Mouse (Mus musculus) lung, embryonic 14.5 days (tissue): Measurements from ENCODE around the gene Ltbp4. TPM values are rescaled to one million over a fixed set of nuclear protein-coding genes. Genes with fewer than 3 reads are reported as not detected.

Experiments used
- ATAC-seq: fragments of 200-750 bp; cut with Nextera tagmentation; 2 replicates; pipeline ENCODE4 v1.8.0; 2017; ENCODE audit warnings: mild to moderate bottlenecking, moderate TSS enrichment, moderate library complexity; ENCODE audit not compliant: insufficient read depth
- DNase-seq: peaks from one replicate; pipeline ENCODE4 v3.0.0-alpha.2; 2015
- H3K27ac ChIP-seq: fragments of 300-500 bp; sonication (generic); 2 replicates; pipeline ENCODE4 v1.5.1; 2014; ENCODE audit warnings: low read depth, mild to moderate bottlenecking, moderate library complexity
- H3K27me3 ChIP-seq: fragments of 300-500 bp; sonication (generic); 2 replicates; pipeline ENCODE4 v1.6.1; 2014; ENCODE audit warnings: low read length, control low read depth; ENCODE audit not compliant: insufficient read depth
- H3K36me3 ChIP-seq: fragments of 300-500 bp; sonication (generic); 2 replicates; pipeline ENCODE4 v1.6.1; 2014; ENCODE audit warnings: control low read depth; ENCODE audit not compliant: insufficient read depth
- H3K4me1 ChIP-seq: fragments of 300-500 bp; sonication (generic); 2 replicates; pipeline ENCODE4 v1.6.1; 2014; ENCODE audit warnings: antibody characterized with exemption, control low read depth; ENCODE audit not compliant: insufficient read depth
- H3K4me2 ChIP-seq: fragments of 300-500 bp; sonication (generic); 2 replicates; pipeline ENCODE4 v1.6.1; 2014; ENCODE audit warnings: mild to moderate bottlenecking
- H3K4me3 ChIP-seq: fragments of 300-500 bp; sonication (generic); 2 replicates; pipeline ENCODE4 v1.5.1; 2014; ENCODE audit warnings: low read depth, low read length
- H3K9ac ChIP-seq: fragments of 300-500 bp; sonication (generic); 2 replicates; pipeline ENCODE4 v1.6.1; 2014
- H3K9me3 ChIP-seq: fragments of 300-500 bp; sonication (generic); 2 replicates; pipeline ENCODE4 v1.6.1; 2016; ENCODE audit warnings: low read depth, low read length, control low read depth
- CTCF ChIP-seq: IDR thresholded peaks from 2 replicates; pipeline ENCODE4 v1.5.1; 2016; ENCODE audit warnings: antibody characterized with exemption, low read depth
- WGBS: fragments of 180-500 bp; shearing (Covaris S2); extraction: QIAGEN DNeasy Blood & Tissue Kit; methylation state at CpG from one replicate; pipeline ENCODE4 v1.1.7; 2014; 5-methylcytosine and 5-hydroxymethylcytosine counted together
- polyA plus RNA-seq: library from polyadenylated mRNA; unstranded; fragments of >200 nt; fragmentation: Nextera tagmentation; extraction: Ambion mirVana; gene quantifications from 2 replicates; pipeline ENCODE4 v1.2.1, GENCODE M21; 2014

Gene Ltbp4
- polyA plus RNA-seq, 1 experiment from 2014 or later = 86.0 TPM

DNA sequence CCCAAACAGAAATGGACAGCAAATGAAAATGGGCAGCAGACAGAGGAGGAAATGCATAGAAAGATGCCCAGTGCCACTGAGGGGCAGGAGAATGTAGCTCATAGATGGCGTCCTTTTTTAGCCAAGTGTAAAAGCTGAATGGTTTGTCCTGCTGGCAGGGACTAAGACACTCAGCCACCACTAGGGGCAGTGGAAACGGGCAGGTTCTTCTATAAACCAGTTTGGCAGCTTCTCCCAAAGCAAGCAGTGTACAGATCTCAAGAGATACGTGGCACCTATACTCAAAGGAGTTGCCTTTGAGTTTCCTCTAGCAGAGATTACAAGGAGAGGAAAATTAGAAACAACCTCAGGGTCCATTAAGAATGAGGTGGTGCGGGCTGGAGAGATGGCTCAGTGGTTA, 40.9 kb upstream of the Ltbp4 start:
- DNase-seq (peak; percentile 79), ATAC-seq (peak; percentile 54; the same call in 1 of the 2 replicates)
- H3K9ac ChIP-seq = no peak overlapping the region
- H3K9me3 ChIP-seq = no peaks in the 10 kb centered on the region
- peak; percentile 79 for TF ChIP-seq CTCF
- H3K27me3 ChIP-seq = peaks cover 37% of the 10 kb centered on the region
- H3K4me3 ChIP-seq = no peak overlapping the region
- no peaks in the 10 kb centered on the region for H3K4me1 ChIP-seq
- H3K36me3 ChIP-seq = no peaks in the 10 kb centered on the region
- 18% methylated on average over 4 of the region's 4 CpGs for WGBS
- no peak overlapping the region for H3K4me2 ChIP-seq
- no peak overlapping the region for H3K27ac ChIP-seq

DNA sequence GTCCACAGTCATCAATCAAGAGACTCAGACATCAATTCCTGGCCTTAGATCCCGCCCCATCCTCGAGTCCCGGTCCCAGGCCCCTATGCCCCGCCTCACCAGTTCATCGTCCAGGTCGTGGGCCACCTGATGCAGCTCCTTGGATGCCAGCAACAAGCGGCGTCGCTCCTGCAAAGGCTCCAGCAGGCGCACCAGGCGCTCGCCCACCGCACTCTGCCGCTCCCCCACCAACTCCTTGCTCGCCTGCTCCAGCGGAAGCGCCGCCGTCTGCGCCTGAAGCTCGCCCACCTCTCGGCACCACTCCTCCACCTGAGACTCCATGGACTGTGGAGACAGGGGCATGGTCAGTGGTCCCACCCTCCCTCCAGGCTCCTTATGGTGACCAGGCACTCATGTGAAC, 37.8 kb upstream of the Ltbp4 start:
- H3K4me3 ChIP-seq = no peak overlapping the region

DNA sequence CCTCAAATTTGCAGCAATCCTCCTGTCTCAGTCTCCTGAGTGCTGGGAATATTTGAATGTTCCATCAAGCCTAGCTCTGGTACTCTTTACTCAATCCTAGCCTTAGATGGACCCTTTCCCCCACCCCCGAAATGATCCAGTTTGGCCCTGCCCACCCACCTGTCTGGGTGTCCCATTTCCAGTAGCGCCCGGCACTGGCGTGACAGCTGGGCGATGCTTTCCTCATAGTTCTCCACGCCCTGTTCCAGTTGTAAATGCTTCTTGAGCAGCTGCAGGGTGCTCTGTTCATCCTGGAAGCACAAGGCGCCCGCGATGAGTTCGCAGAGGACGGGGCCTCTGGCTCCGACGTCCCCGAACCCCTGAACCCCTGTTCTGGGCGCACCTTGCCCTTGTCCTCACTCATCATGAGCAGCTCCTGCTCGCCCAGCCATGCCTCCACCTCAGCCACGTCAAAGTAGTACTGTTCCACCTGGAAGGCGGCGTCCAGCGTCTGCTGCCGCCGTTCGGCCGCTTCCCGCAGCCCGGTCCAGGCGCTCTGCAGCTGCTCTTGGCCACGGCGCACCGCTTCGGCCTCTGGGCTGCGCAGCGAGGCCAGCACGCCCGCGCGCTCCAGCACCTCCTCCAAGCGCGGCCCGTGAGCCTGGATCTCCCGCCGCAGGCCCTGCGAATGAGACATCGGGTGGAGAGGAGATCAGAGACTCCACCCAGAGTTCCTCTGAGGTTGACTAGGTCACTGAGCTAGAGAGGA, 34.4 kb upstream of the Ltbp4 start:
- no peaks in the 10 kb centered on the region for H3K36me3 ChIP-seq
- H3K4me2 ChIP-seq = peak overlapping the region; percentile 44
- H3K9me3 ChIP-seq = peaks cover 7% of the 10 kb centered on the region; the same call in 1 of the 2 replicates
- H3K27ac ChIP-seq = no peak overlapping the region
- ATAC-seq (no peak), DNase-seq (peak; percentile 29)
- no peaks in the 10 kb centered on the region for H3K4me1 ChIP-seq
- peaks cover 96% of the 10 kb centered on the region for H3K27me3 ChIP-seq
- peak overlapping the region; percentile 12 for H3K4me3 ChIP-seq
- H3K9ac ChIP-seq = no peak overlapping the region; the same call in 1 of the 2 replicates
- no peak for TF ChIP-seq CTCF
- 6% methylated on average over 44 of the region's 44 CpGs for WGBS

More for the DNA sequence above, 37.8 kb upstream of the Ltbp4 start:
- H3K9me3 ChIP-seq = peaks cover 1% of the 10 kb centered on the region; the same call in 1 of the 2 replicates
- H3K9ac ChIP-seq = no peak overlapping the region
- 0% methylated on average over 22 of the region's 22 CpGs for WGBS
- ATAC-seq (no peak), DNase-seq (no peak)
- no peak for TF ChIP-seq CTCF
- no peaks in the 10 kb centered on the region for H3K36me3 ChIP-seq
- H3K4me2 ChIP-seq = 0 out of 2 replicates have a peak overlapping the region, but pooled peaks have one; percentile 7
- H3K4me1 ChIP-seq = no peaks in the 10 kb centered on the region
- peaks cover 68% of the 10 kb centered on the region for H3K27me3 ChIP-seq
- no peak overlapping the region for H3K27ac ChIP-seq

DNA sequence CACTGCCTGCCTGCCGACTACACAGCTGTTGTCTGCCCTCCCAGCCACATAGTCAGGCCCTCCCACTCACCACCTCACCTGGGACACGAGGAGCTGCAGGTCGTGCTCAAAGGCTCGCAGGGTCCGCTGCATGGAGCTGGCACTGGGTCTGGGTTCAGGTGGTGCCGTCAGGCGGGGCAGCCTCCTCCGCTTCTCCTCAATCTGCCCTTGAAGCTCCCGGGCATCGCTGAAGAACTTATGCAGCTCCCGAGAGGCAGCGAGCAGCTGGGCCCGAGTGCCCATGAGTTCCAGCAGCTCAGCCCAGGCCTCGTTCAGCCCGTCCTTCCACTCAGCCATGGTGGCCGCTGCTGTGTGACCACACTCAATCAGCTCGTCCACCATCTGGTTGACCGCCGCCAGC, 31.6 kb upstream of the Ltbp4 start:
- no peak overlapping the region for H3K4me3 ChIP-seq
- WGBS = 77% methylated on average over 19 of the region's 19 CpGs
- H3K9me3 ChIP-seq = peaks cover 7% of the 10 kb centered on the region; the same call in 1 of the 2 replicates
- no peak for DNase-seq
- H3K4me1 ChIP-seq = no peaks in the 10 kb centered on the region
- no peak for ATAC-seq
- no peak overlapping the region for H3K4me2 ChIP-seq
- TF ChIP-seq CTCF = no peak
- no peak overlapping the region for H3K9ac ChIP-seq
- H3K36me3 ChIP-seq = no peaks in the 10 kb centered on the region
- peaks cover 99% of the 10 kb centered on the region for H3K27me3 ChIP-seq
- H3K27ac ChIP-seq = no peak overlapping the region

DNA sequence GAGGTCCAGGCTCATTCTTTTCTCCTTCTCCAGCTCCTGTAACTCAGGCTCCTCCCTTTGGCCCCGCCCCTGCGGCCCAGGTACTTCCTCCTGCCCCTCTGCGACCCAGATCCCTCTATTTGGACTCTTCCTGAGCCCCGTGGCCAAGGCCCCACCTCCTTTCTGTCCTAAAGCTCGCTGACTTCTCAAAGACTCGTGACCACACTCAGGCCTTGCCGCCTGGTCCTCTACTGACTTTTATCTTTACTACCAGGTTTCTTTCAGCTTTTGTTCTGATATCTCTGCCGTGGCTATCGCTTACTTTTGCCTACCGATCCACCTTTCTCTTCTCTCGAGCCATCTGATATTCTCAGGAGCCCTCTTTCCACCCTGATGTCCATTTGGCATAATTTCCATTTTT, 30.5 kb upstream of the Ltbp4 start:
- no peak for TF ChIP-seq CTCF
- H3K9ac ChIP-seq = no peak overlapping the region
- peak overlapping the region; percentile 51 for H3K4me2 ChIP-seq
- H3K9me3 ChIP-seq = peaks cover 7% of the 10 kb centered on the region; the same call in 1 of the 2 replicates
- peak; percentile 21 for DNase-seq
- H3K4me1 ChIP-seq = no peaks in the 10 kb centered on the region
- no peak overlapping the region for H3K27ac ChIP-seq
- peak overlapping the region; percentile 21; the same call in 1 of the 2 replicates for H3K4me3 ChIP-seq
- WGBS = 11% methylated on average over 11 of the region's 11 CpGs
- no peaks in the 10 kb centered on the region for H3K36me3 ChIP-seq
- no peak; the same call in 1 of the 2 replicates for ATAC-seq
- peaks cover 98% of the 10 kb centered on the region for H3K27me3 ChIP-seq

DNA sequence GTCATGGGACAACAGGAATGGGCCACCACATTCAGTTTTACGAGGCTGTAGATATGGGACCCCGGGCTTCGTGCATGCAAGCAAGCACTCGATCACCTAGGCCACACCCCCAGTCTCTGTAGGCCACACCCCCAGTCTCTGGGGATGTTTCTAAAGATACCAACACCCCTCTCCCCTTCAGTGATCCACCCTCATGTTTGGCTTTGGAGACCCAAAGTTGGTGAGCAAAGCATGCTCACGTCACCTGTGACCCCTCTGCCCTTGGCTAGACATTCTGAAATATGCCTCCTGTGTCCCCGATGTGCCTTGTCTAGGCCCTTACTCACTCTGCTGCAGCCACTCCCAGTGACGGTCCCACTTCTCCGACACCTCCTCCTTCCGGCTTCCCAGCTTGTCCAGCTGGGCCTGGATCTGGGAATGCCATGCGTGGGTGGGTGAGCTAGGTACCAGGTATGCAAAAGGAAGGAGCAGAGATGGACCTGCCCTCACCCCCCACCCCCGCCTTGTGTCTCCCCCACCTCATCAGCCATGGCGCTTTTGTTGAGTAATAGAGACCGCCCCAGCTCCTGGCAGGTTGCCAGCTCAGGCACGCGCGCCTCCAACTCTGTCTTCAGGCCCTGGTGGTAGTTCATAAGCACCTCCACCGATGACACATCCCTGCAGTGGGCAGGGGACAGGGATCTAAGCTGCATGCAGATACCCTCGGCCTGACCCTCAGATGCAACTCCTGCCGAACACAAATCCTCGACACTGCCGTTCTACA, 28.8 kb upstream of the Ltbp4 start:
- no peak for TF ChIP-seq CTCF
- H3K4me2 ChIP-seq = no peak overlapping the region
- H3K9me3 ChIP-seq = peaks cover 7% of the 10 kb centered on the region; the same call in 1 of the 2 replicates

DNA sequence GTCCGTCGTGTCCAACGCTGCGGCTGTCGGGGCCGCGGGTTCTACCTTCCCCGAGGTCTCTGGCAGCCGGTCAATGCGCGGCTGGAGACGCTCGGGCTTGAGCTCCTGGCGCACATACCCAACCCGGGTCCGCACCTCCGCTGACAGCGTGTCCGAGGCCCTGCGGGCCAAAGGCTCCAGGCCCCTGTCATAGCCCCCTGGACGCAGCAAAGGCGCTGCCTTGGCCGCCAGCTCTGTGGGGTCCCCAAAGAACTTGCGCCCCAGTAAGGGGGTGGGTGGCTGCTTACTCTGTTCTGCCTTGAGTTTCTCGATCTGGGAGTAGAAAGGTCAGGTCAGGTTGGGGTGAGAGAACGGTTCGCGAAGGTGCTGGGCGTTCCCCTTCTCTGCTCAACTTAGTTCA, 26.9 kb upstream of the Ltbp4 start:
- Histone ChIP-seq H3K9me3 (no peaks in the 10 kb centered on the region), H3K27me3 (peaks cover 68% of the 10 kb centered on the region), H3K9ac (no peak overlapping the region), H3K4me2 (peak overlapping the region; percentile 15; the same call in 1 of the 2 replicates), H3K4me3 (peak overlapping the region; percentile 12; the same call in 1 of the 2 replicates), H3K36me3 (no peaks in the 10 kb centered on the region), H3K4me1 (no peaks in the 10 kb centered on the region; the same call in 1 of the 2 replicates), H3K27ac (no peak overlapping the region)
- whole genome bisulfite sequencing = 5% methylated on average over 29 of the region's 29 CpGs
- DNase-seq (no peak), ATAC-seq (no peak)
- no peak for TF ChIP-seq CTCF

More for the DNA sequence above, 28.8 kb upstream of the Ltbp4 start:
- DNase-seq (peak; percentile 54), ATAC-seq (no peak)
- Histone ChIP-seq H3K27me3 (peaks cover 86% of the 10 kb centered on the region), H3K36me3 (no peaks in the 10 kb centered on the region), H3K4me3 (no peak overlapping the region), H3K4me1 (no peaks in the 10 kb centered on the region), H3K27ac (no peak overlapping the region), H3K9ac (no peak overlapping the region)
- WGBS = 27% methylated on average over 21 of the region's 21 CpGs
